ENCODE assay signal across 9 mouse cellular contexts in the genomic region with DNA sequence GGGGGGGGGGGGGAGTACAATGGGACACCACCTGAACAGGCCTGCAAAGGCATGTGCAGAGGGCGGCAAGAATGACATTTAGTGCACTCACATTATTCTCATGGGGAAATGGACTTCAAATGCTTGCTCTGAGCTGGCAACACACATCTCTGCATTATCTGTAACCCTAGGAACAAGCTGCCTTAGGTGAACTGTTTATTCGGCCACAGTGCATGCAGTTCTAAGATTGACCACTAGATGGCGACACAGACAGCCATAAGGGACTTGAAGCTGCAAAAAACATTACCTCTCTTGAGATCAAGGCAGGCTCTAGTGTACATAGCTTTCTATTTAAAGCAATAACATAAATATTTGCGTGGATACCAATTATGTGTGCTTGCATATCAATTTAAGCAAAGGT. TPM values are rescaled to one million over a fixed set of nuclear protein-coding genes. Genes with fewer than 3 reads are reported as not detected.
DNase-seq lines count a peak whose midpoint lies in the region; ATAC-seq and TF ChIP-seq lines count a peak whose summit lies in the region.
"Had no signal": no experiment of that assay in that cellular context is flagged by ENCODE, and none has a peak within 500 bp of the region (broad histone marks: within the 10 kb centered on the region; RNA-seq: fewer than 3 reads in every experiment).

No protein-coding gene starts in this region.

- H3K27ac ChIP-seq in kidney, embryonic 14.5 days (ENCODE audit: low read depth, low read length), result no peak overlapping the region
- no peak overlapping the region for H3K27ac ChIP-seq in liver, adult 2 months (replicated peaks; ENCODE audit: insufficient read depth, low read depth, low read length)
- H3K27ac ChIP-seq in neural tube, embryonic 11.5 days (ENCODE audit: low read depth, low read length), result no peak overlapping the region
- no peak overlapping the region for H3K27ac ChIP-seq in testis, adult 2 months (ENCODE audit: control insufficient read depth, insufficient read depth, low read depth, low read length)
- H3K27ac ChIP-seq: embryonic facial prominence, embryonic 13.5 days had no signal

- 0 out of 2 replicates have a peak, but pooled peaks have one; percentile 10 for ATAC-seq in granulocyte monocyte progenitor cell, adult 5-6 weeks (replicated peaks; ENCODE audit: poor library complexity, severe bottlenecking)
- 0 out of 2 replicates have a peak, but pooled peaks have one; percentile 21 for ATAC-seq in kidney, embryonic 14.5 days (ENCODE audit: low FRiP score, low TSS enrichment)
- ATAC-seq in neural tube, embryonic 11.5 days (ENCODE audit: insufficient read depth, low FRiP score, low TSS enrichment), result peak; percentile 35; the same call in 1 of the 2 replicates

- H3K27me3 ChIP-seq in kidney, embryonic 14.5 days (ENCODE audit: control insufficient read depth, insufficient read depth, low read length), result no peaks in the 10 kb centered on the region
- no peaks in the 10 kb centered on the region for H3K27me3 ChIP-seq in liver, adult 2 months (ENCODE audit: control insufficient read depth, insufficient read depth, low read length)
- no peaks in the 10 kb centered on the region for H3K27me3 ChIP-seq in neural tube, embryonic 11.5 days (ENCODE audit: control insufficient read depth, insufficient read depth, low read length)
- H3K27me3 ChIP-seq in testis, adult 2 months (ENCODE audit: control insufficient read depth, insufficient read depth, low read length), result no peaks in the 10 kb centered on the region

- H3K36me3 ChIP-seq in kidney, embryonic 14.5 days (ENCODE audit: control insufficient read depth, insufficient read depth, low read length), result no peaks in the 10 kb centered on the region
- H3K36me3 ChIP-seq in liver, adult 2 months (ENCODE audit: control insufficient read depth, insufficient read depth, low read length), result no peaks in the 10 kb centered on the region
- H3K36me3 ChIP-seq in neural tube, embryonic 11.5 days (ENCODE audit: control insufficient read depth, insufficient read depth, low read length), result no peaks in the 10 kb centered on the region
- H3K36me3 ChIP-seq in testis, adult 2 months (ENCODE audit: control insufficient read depth, insufficient read depth, low read length), result no peaks in the 10 kb centered on the region
- H3K36me3 ChIP-seq: embryonic facial prominence, embryonic 13.5 days had no signal

- no peak for TF ChIP-seq POLR2A in liver, adult 2 months (IDR thresholded peaks at IDR 0.05; ENCODE audit: extremely low read depth, insufficient read depth, low read length)
- TF ChIP-seq POLR2A in testis, adult 2 months (IDR thresholded peaks at IDR 0.05; ENCODE audit: control insufficient read depth, low read depth, low read length), result no peak

- peak; percentile 72 for TF ChIP-seq CTCF in liver, adult 2 months (IDR thresholded peaks at IDR 0.05; ENCODE audit: low read depth, low read length)
- peak; percentile 50; the same call in 1 of the 2 replicates for TF ChIP-seq CTCF in testis, adult 2 months (IDR thresholded peaks at IDR 0.05; ENCODE audit: control insufficient read depth, insufficient read depth, insufficient replicate concordance, low read depth, low read length)

- H3K9me3 ChIP-seq in kidney, embryonic 14.5 days (ENCODE audit: control insufficient read depth, low read length), result no peaks in the 10 kb centered on the region
- no peaks in the 10 kb centered on the region for H3K9me3 ChIP-seq in neural tube, embryonic 11.5 days (ENCODE audit: control insufficient read depth, low read length)
- H3K9me3 ChIP-seq: embryonic facial prominence, embryonic 13.5 days had no signal

- DNase-seq in CD4-positive helper T cell, adult 2 months (ENCODE audit: low read depth, low spot score), result peak; percentile 83
- peak; percentile 90 for DNase-seq in adrenal gland, postnatal 14 days
- peak; percentile 85 for DNase-seq in embryo, embryonic 9.5 days (ENCODE audit: extremely low spot score)
- DNase-seq in liver, adult 2 months (ENCODE audit: extremely low read depth, low read depth, low spot score), result peak; percentile 66
- DNase-seq in neural tube, embryonic 11.5 days (ENCODE audit: low spot score), result peak; percentile 84

- WGBS in kidney, embryonic 14.5 days, result 0% methylated on average over 4 of the region's 4 CpGs
- 1% methylated on average over 4 of the region's 4 CpGs for WGBS in liver, adult 2 months
- WGBS in neural tube, embryonic 11.5 days, result under 1% methylated on average over 4 of the region's 4 CpGs

- H3K4me2 ChIP-seq in kidney, embryonic 14.5 days (replicated peaks; ENCODE audit: low read depth, low read length), result no peak overlapping the region
- H3K4me2 ChIP-seq in neural tube, embryonic 11.5 days (ENCODE audit: low read depth), result no peak overlapping the region
- H3K4me2 ChIP-seq: embryonic facial prominence, embryonic 13.5 days had no signal

- no peaks in the 10 kb centered on the region for H3K79me2 ChIP-seq in liver, adult 2 months (ENCODE audit: control insufficient read depth, insufficient read depth, low read length)

- H3K9ac ChIP-seq in kidney, embryonic 14.5 days (ENCODE audit: low read depth, low read length), result no peak overlapping the region
- no peak overlapping the region for H3K9ac ChIP-seq in liver, adult 2 months (ENCODE audit: low read depth, low read length)
- H3K9ac ChIP-seq in neural tube, embryonic 11.5 days (ENCODE audit: low read length), result no peak overlapping the region
- H3K9ac ChIP-seq: embryonic facial prominence, embryonic 13.5 days had no signal

- no peaks in the 10 kb centered on the region for H3K4me1 ChIP-seq in kidney, embryonic 14.5 days (ENCODE audit: control insufficient read depth, insufficient read depth, low read length)
- H3K4me1 ChIP-seq in liver, adult 2 months (ENCODE audit: control insufficient read depth, insufficient read depth, low read length), result no peaks in the 10 kb centered on the region
- no peaks in the 10 kb centered on the region for H3K4me1 ChIP-seq in neural tube, embryonic 11.5 days (ENCODE audit: control insufficient read depth, insufficient read depth, low read length)
- no peaks in the 10 kb centered on the region for H3K4me1 ChIP-seq in testis, adult 2 months (ENCODE audit: control insufficient read depth, insufficient read depth, low read length)

- no peak overlapping the region for H3K4me3 ChIP-seq in kidney, embryonic 14.5 days (ENCODE audit: low read length)
- no peak overlapping the region for H3K4me3 ChIP-seq in liver, adult 2 months (ENCODE audit: insufficient read depth, low read depth, low read length)
- no peak overlapping the region for H3K4me3 ChIP-seq in neural tube, embryonic 11.5 days (ENCODE audit: low read depth, low read length)
- no peak overlapping the region for H3K4me3 ChIP-seq in testis, adult 2 months (ENCODE audit: control insufficient read depth, low read depth, low read length)
- H3K4me3 ChIP-seq: embryonic facial prominence, embryonic 13.5 days had no signal

RNA-seq across cellular contexts. Expression of gene Coro2a, which starts 9.2 kb away (rescaled TPM):
- total RNA-seq in adrenal gland, postnatal 14 days (2021), result 3.3 and 5.3 TPM in 2 replicates
- total RNA-seq in granulocyte monocyte progenitor cell, adult 5-6 weeks (2014; fragmentation: Nextera tagmentation), result 73.0 and 78.4 TPM in 2 replicates
- 22.0 and 28.4 TPM in 2 replicates for total RNA-seq in granulocyte monocyte progenitor cell, adult 5-6 weeks (2017)
- polyA plus RNA-seq in kidney, embryonic 14.5 days (2014; fragmentation: Nextera tagmentation; extraction: Ambion mirVana), result 3.2 and 6.8 TPM in 2 replicates
- 0.83 and 1.5 TPM in 2 replicates for total RNA-seq in liver, adult 2 months (2014; rRNA removed)
- polyA plus RNA-seq in liver, adult 2 months (2012; rRNA removed), result 0.76 and 1.0 TPM in 2 replicates
- polyA plus RNA-seq in neural tube, embryonic 11.5 days (2014; fragmentation: Nextera tagmentation; extraction: Ambion mirVana), result 6.9 and 8.8 TPM in 2 replicates
- polyA plus RNA-seq in testis, adult 2 months (2012; rRNA removed), result 139 and 175 TPM in 2 replicates

RNA-seq across cellular contexts. Expression of gene Tbc1d2, which starts 38.8 kb away (rescaled TPM):
- 2.0 and 3.1 TPM in 2 replicates for total RNA-seq in adrenal gland, postnatal 14 days (2021)
- total RNA-seq in granulocyte monocyte progenitor cell, adult 5-6 weeks (2014; fragmentation: Nextera tagmentation), result 5.4 and 8.7 TPM in 2 replicates
- total RNA-seq in granulocyte monocyte progenitor cell, adult 5-6 weeks (2017), result 4.4 and 6.8 TPM in 2 replicates
- 2.1 and 2.6 TPM in 2 replicates for polyA plus RNA-seq in kidney, embryonic 14.5 days (2014; fragmentation: Nextera tagmentation; extraction: Ambion mirVana)
- total RNA-seq in liver, adult 2 months (2014; rRNA removed), result 0.40 and 0.55 TPM in 2 replicates
- 0.94 and 1.3 TPM in 2 replicates for polyA plus RNA-seq in liver, adult 2 months (2012; rRNA removed)
- polyA plus RNA-seq in neural tube, embryonic 11.5 days (2014; fragmentation: Nextera tagmentation; extraction: Ambion mirVana), result 0.84 and 1.1 TPM in 2 replicates
- 6.9 and 10.7 TPM in 2 replicates for polyA plus RNA-seq in testis, adult 2 months (2012; rRNA removed)

Comparison
In these comparisons a context has a peak if more than half of its experiments do, and no peak if none do; other contexts are left out.
1. RNA of gene Coro2a, which starts 9.2 kb away (polyA plus RNA-seq): 139 to 175 TPM in testis, adult 2 months; 6.9 to 8.8 TPM in neural tube, embryonic 11.5 days, 3.2 to 6.8 TPM in kidney, embryonic 14.5 days and 0.76 to 1.0 TPM in liver, adult 2 months; every median in the first group is over 10 times any median in the second.
2. Peak in every context shown above with its lines, with median percentiles within 50 percentile points of each other: DNase-seq and ATAC-seq.